Mouse (Mus musculus): ENCODE results near the gene Mt4. TPM values are rescaled to one million over a fixed set of nuclear protein-coding genes. Genes with fewer than 3 reads are reported as not detected.

Gene Mt4
- total and polyA plus RNA-seq, 2 experiments: not detected

DNA sequence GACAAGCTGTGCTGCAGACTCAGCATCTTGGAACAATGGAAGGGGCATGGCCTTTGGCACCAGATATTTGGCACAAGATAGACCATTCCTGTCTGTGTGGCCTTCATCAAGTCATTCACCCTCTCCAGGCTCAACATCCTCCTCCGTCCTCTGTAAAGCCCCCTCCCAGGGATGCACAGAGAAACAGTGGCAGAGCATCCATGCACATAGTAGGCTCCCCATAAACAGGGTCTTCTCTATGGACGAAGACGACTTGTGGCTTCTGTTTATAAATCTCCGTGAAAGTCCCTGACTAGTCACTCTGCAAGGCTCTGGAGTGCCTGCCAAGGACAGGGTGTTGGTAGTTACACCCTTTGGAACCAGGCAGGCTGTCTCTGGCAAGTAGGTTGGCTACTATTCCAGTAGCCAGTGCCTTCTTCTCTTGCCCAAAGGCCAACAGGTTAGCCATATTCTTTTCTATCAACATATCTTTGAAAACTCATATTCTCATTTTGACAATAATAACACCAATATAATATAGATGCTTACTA, 3.3 kb downstream of the Mt4 start:
- Histone ChIP-seq H3K4me1 (ENCODE audit: control insufficient read depth, insufficient read depth, low read length) (no peaks in the 10 kb centered on the region), H3K4me3 (ENCODE audit: insufficient read depth, low read depth, low read length) (no peak overlapping the region), H3K27me3 (ENCODE audit: control insufficient read depth, insufficient read depth, low read length) (no peaks in the 10 kb centered on the region), H3K36me3 (ENCODE audit: control insufficient read depth, insufficient read depth, low read length) (no peaks in the 10 kb centered on the region), H3K27ac (replicated peaks; ENCODE audit: insufficient read depth, low read depth, low read length) (no peak overlapping the region), H3K9ac (ENCODE audit: low read depth, low read length) (no peak overlapping the region), H3K79me2 (ENCODE audit: control insufficient read depth, insufficient read depth, low read length) (no peaks in the 10 kb centered on the region)
- 88% methylated on average over 4 of the region's 4 CpGs for WGBS
- TF ChIP-seq CTCF (IDR thresholded peaks at IDR 0.05; ENCODE audit: low read depth, low read length) (no peak), POLR2A (IDR thresholded peaks at IDR 0.05; ENCODE audit: extremely low read depth, insufficient read depth, low read length) (no peak)
- DNase-seq (ENCODE audit: extremely low read depth, low read depth, low spot score): no peak

DNA sequence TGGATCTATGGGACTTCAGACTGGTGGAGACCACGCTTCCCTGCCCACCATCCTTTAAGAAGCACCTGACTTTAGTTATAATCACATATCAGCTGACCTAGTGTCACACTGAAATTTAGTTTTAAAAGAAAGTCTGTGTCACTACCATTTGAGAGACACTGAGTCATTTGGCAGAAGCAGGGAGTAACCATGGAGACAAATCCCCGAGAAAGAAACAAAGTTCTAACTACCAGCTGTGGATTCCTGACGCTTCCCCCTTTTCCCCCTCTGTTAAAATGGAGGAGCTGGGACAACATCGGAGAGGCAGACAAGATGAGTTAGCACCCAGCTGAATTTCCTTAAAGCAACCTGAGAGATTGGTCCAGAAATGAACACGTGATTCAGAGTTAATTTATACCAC, 11.2 kb downstream of the Mt4 start:
- Histone ChIP-seq H3K79me2 (ENCODE audit: control insufficient read depth, insufficient read depth, low read length) (no peaks in the 10 kb centered on the region), H3K4me3 (ENCODE audit: insufficient read depth, low read depth, low read length) (no peak overlapping the region), H3K9ac (ENCODE audit: low read depth, low read length) (no peak overlapping the region), H3K27me3 (ENCODE audit: control insufficient read depth, insufficient read depth, low read length) (no peaks in the 10 kb centered on the region), H3K36me3 (ENCODE audit: control insufficient read depth, insufficient read depth, low read length) (no peaks in the 10 kb centered on the region), H3K4me1 (ENCODE audit: control insufficient read depth, insufficient read depth, low read length) (no peaks in the 10 kb centered on the region), H3K27ac (replicated peaks; ENCODE audit: insufficient read depth, low read depth, low read length) (no peak overlapping the region)
- WGBS: 57% methylated on average over 5 of the region's 5 CpGs
- TF ChIP-seq POLR2A (IDR thresholded peaks at IDR 0.05; ENCODE audit: extremely low read depth, insufficient read depth, low read length): no peak
- no peak for TF ChIP-seq CTCF (IDR thresholded peaks at IDR 0.05; ENCODE audit: low read depth, low read length)
- DNase-seq (ENCODE audit: extremely low read depth, low read depth, low spot score): no peak

DNA sequence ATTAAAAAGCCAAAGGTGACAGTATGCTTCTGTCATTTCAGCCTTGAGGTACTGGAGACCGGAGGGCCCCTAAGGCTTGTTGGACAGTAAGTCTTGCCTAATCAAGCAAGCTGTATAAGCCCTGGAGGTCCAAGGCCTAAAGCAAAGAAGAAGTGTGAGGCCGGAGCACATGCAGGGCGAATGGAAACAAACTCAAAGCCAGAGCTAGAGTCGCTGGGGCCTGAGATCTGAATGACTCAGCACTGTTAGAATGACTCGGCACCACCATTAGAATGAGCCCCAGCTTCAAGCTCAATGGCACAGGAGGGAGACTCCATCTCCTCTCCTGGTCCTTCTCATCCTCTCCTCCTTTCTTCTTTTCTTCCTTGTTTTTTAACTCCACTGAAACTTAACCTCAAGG, 13.9 kb downstream of the Mt4 start:
- Histone ChIP-seq H3K9ac (ENCODE audit: low read depth, low read length) (no peak overlapping the region), H3K27ac (replicated peaks; ENCODE audit: insufficient read depth, low read depth, low read length) (no peak overlapping the region), H3K4me3 (ENCODE audit: insufficient read depth, low read depth, low read length) (no peak overlapping the region), H3K79me2 (ENCODE audit: control insufficient read depth, insufficient read depth, low read length) (no peaks in the 10 kb centered on the region), H3K4me1 (ENCODE audit: control insufficient read depth, insufficient read depth, low read length) (no peaks in the 10 kb centered on the region), H3K36me3 (ENCODE audit: control insufficient read depth, insufficient read depth, low read length) (no peaks in the 10 kb centered on the region), H3K27me3 (ENCODE audit: control insufficient read depth, insufficient read depth, low read length) (no peaks in the 10 kb centered on the region)
- WGBS: 80% methylated on average over 5 of the region's 5 CpGs
- TF ChIP-seq POLR2A (IDR thresholded peaks at IDR 0.05; ENCODE audit: extremely low read depth, insufficient read depth, low read length): no peak
- TF ChIP-seq CTCF (IDR thresholded peaks at IDR 0.05; ENCODE audit: low read depth, low read length): no peak
- no peak for DNase-seq (ENCODE audit: extremely low read depth, low read depth, low spot score)

DNA sequence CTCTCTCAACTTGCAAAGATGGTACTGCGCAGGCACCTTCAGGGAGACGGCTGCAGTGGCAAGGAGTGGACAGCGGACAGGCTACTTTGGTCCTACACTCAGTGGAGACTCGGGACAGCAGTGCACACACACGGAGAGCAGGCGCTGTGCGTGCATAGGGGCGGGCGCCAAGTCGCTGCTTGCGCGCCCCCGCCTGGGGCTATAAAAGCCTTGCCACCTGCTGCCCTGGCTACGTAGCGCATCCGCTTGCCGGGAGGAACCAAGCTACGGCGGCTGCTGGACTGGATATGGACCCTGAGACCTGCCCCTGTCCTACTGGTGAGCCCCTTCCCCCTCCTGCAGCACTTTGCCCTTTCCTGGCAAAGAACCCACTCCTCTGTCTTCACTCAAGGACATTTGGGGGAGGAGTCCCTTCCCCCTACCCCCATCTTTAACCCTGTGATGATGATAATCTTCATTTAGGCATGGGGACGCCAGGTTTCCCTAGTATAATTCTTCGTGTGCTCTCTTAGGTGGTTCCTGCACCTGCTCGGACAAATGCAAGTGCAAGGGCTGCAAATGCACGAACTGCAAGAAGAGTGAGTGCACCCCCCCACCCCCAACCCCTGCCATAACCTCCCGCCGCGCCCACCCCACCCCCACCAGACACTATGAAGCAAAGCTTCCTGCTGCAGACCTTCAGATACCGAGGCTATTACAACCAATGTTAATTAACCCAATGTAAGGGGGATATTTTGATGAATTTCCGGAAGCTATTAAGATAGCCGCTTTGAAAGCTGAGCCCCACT, 15.7 kb downstream of the Mt4 start, which contains the start of gene Mt3:
Mt3 (plus strand) TSS at position 95 of the 788 bp plus-strand sequence.
- Histone ChIP-seq H3K9ac (ENCODE audit: low read depth, low read length) (0 out of 2 replicates have a peak within 1 kb of the TSS, but pooled peaks have one; percentile 24), H3K4me3 (ENCODE audit: insufficient read depth, low read depth, low read length) (no peak within 1 kb of the TSS)
- DNase-seq (ENCODE audit: extremely low read depth, low read depth, low spot score): no peak

DNA sequence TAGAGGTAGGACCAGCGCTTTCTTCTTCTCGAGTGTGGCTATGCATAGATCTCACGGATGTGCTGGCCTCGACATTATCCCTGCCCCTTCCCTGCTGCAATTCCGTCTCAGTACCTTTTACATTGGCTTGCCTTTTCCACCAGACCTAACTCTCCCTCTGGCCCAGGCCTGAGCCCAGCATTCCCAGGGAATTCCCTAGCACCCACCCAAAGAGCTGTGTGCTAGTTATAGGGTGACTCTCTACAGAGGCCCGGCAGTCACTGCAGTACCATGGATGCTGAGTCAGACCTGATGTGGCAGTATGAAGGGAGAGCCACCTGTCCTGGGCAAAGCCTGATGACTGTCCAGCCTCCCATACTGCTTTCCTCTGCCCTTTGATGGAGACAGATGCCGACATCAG, 16.5 kb downstream of the Mt4 start:
- no peak overlapping the region for H3K27ac ChIP-seq (replicated peaks; ENCODE audit: insufficient read depth, low read depth, low read length)
- H3K79me2 ChIP-seq (ENCODE audit: control insufficient read depth, insufficient read depth, low read length): no peaks in the 10 kb centered on the region
- DNase-seq (ENCODE audit: extremely low read depth, low read depth, low spot score): no peak
- WGBS: 42% methylated on average over 7 of the region's 7 CpGs
- H3K27me3 ChIP-seq (ENCODE audit: control insufficient read depth, insufficient read depth, low read length): no peaks in the 10 kb centered on the region
- TF ChIP-seq POLR2A (IDR thresholded peaks at IDR 0.05; ENCODE audit: extremely low read depth, insufficient read depth, low read length) (no peak), CTCF (IDR thresholded peaks at IDR 0.05; ENCODE audit: low read depth, low read length) (no peak)
- H3K36me3 ChIP-seq (ENCODE audit: control insufficient read depth, insufficient read depth, low read length): no peaks in the 10 kb centered on the region
- H3K4me3 ChIP-seq (ENCODE audit: insufficient read depth, low read depth, low read length): no peak overlapping the region
- no peaks in the 10 kb centered on the region for H3K4me1 ChIP-seq (ENCODE audit: control insufficient read depth, insufficient read depth, low read length)
- no peak overlapping the region for H3K9ac ChIP-seq (ENCODE audit: low read depth, low read length)

More for the DNA sequence above, 15.7 kb downstream of the Mt4 start, which contains the start of gene Mt3:
- H3K27ac ChIP-seq (replicated peaks; ENCODE audit: insufficient read depth, low read depth, low read length): no peak within 1 kb of the TSS
- H3K79me2 ChIP-seq (ENCODE audit: control insufficient read depth, insufficient read depth, low read length): no peaks in the 10 kb centered on the region
- no peaks in the 10 kb centered on the region for H3K27me3 ChIP-seq (ENCODE audit: control insufficient read depth, insufficient read depth, low read length)
- TF ChIP-seq POLR2A (IDR thresholded peaks at IDR 0.05; ENCODE audit: extremely low read depth, insufficient read depth, low read length) (no peak), CTCF (IDR thresholded peaks at IDR 0.05; ENCODE audit: low read depth, low read length) (peak; percentile 37)
- no peaks in the 10 kb centered on the region for H3K36me3 ChIP-seq (ENCODE audit: control insufficient read depth, insufficient read depth, low read length)
- H3K4me1 ChIP-seq (ENCODE audit: control insufficient read depth, insufficient read depth, low read length): no peaks in the 10 kb centered on the region
- WGBS: 5% methylated on average over 29 of the region's 29 CpGs

DNA sequence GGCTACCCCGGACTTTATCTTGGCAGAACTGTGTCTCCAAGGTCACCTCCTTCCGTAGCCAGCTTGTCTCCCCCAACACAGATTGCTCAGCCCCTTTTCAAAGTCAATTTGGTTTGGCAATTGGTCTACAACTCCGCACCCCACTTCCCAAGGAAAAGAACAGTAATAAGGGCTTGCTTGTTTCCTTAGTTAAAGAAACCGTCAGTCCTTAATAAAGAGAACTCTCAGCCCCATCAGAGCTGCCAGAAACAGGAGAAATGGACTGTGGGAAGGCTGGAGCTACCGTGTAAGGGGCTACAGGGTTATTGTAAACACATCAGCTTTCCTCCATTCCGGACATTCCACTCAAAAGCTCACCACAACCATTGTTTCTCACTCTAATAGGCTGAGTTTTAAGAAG, 17.5 kb downstream of the Mt4 start:
- Histone ChIP-seq H3K4me1 (ENCODE audit: control insufficient read depth, insufficient read depth, low read length) (no peaks in the 10 kb centered on the region), H3K27me3 (ENCODE audit: control insufficient read depth, insufficient read depth, low read length) (no peaks in the 10 kb centered on the region), H3K4me3 (ENCODE audit: insufficient read depth, low read depth, low read length) (no peak overlapping the region), H3K9ac (ENCODE audit: low read depth, low read length) (no peak overlapping the region), H3K27ac (replicated peaks; ENCODE audit: insufficient read depth, low read depth, low read length) (no peak overlapping the region), H3K79me2 (ENCODE audit: control insufficient read depth, insufficient read depth, low read length) (no peaks in the 10 kb centered on the region), H3K36me3 (ENCODE audit: control insufficient read depth, insufficient read depth, low read length) (no peaks in the 10 kb centered on the region)
- TF ChIP-seq POLR2A (IDR thresholded peaks at IDR 0.05; ENCODE audit: extremely low read depth, insufficient read depth, low read length) (no peak), CTCF (IDR thresholded peaks at IDR 0.05; ENCODE audit: low read depth, low read length) (no peak)
- WGBS: 71% methylated on average over 6 of the region's 6 CpGs
- DNase-seq (ENCODE audit: extremely low read depth, low read depth, low spot score): no peak

Measured in liver, adult 2 months (tissue).